Mouse (Mus musculus) embryonic facial prominence, embryonic 13.5 days (tissue): Measurements from ENCODE around the gene Aif1. TPM values are rescaled to one million over a fixed set of nuclear protein-coding genes. Genes with fewer than 3 reads are reported as not detected.
"Not testable (repeated sequence)": the region's sequence is repeated elsewhere in the genome, so short reads cannot be mapped to it uniquely, and the experiment has no call there.

Experiments
- ATAC-seq: fragments of 200-750 bp; cut with Nextera tagmentation; 2 replicates; pipeline ENCODE4 v1.8.0; 2017; ENCODE audit warnings: low read depth; ENCODE audit not compliant: insufficient number of reproducible peaks, insufficient read depth, low FRiP score, low TSS enrichment
- H3K27ac ChIP-seq: fragments of 300-500 bp; sonication (generic); 2 replicates; pipeline ENCODE4 v1.5.1; 2015; ENCODE audit warnings: moderate library complexity, mild to moderate bottlenecking, inconsistent platforms
- H3K27me3 ChIP-seq: fragments of 300-500 bp; sonication (generic); 2 replicates; pipeline ENCODE4 v1.6.1; 2015; ENCODE audit warnings: mild to moderate bottlenecking, inconsistent platforms
- H3K36me3 ChIP-seq: fragments of 300-500 bp; sonication (generic); 2 replicates; pipeline ENCODE4 v1.6.1; 2015; ENCODE audit warnings: mild to moderate bottlenecking, inconsistent platforms
- H3K4me1 ChIP-seq: fragments of 300-500 bp; sonication (generic); 2 replicates; pipeline ENCODE4 v1.6.1; 2015; ENCODE audit warnings: inconsistent platforms
- H3K4me2 ChIP-seq: fragments of 300-500 bp; sonication (generic); 2 replicates; pipeline ENCODE4 v1.6.1; 2015; ENCODE audit warnings: moderate library complexity, mild to moderate bottlenecking, inconsistent platforms
- H3K4me3 ChIP-seq: fragments of 300-500 bp; sonication (generic); 2 replicates; pipeline ENCODE4 v1.5.1; 2015; ENCODE audit warnings: mild to moderate bottlenecking, inconsistent platforms
- H3K9ac ChIP-seq: fragments of 300-500 bp; sonication (generic); 2 replicates; pipeline ENCODE4 v1.6.1; 2015; ENCODE audit warnings: mild to moderate bottlenecking, inconsistent platforms
- H3K9me3 ChIP-seq: fragments of 300-500 bp; sonication (generic); 2 replicates; pipeline ENCODE4 v1.6.1; 2016; ENCODE audit warnings: inconsistent platforms
- WGBS: fragments of 180-500 bp; shearing (Covaris S2); methylation state at CpG from one replicate; pipeline ENCODE4 v1.1.7; 2015; ENCODE audit warnings: mixed read lengths; 5-methylcytosine and 5-hydroxymethylcytosine counted together
- microRNA-seq: library from miRNA; unstranded; fragments of <30 nt; microRNA quantifications from one replicate; pipeline ENCODE4, GENCODE M21; 2016
- polyA plus RNA-seq: library from polyadenylated mRNA; unstranded; fragments of >200 nt; fragmentation: Nextera tagmentation; extraction: Ambion mirVana; gene quantifications from 2 replicates; pipeline ENCODE4 v1.2.1, GENCODE M21; 2015

Aif1 gene
- polyA plus RNA-seq, 1 experiment from 2014 or later, result 8.1 TPM

DNA sequence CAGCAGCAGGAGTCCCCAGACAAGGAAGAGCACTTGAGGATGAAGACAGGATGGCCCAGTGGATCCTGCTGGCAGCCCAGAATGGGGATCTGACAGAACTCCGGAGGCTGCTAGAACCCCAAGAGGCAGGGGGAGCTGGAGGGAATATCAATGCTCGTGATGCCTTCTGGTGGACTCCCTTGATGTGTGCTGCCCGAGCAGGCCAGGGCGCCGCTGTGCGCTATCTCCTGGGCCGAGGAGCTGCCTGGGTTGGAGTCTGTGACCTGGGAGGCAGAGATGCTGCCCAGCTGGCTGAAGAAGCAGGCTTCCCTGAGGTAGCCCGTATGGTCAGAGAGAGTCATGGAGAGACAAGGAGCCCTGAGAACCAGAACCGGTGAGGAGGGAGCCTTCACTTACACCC, 52.6 kb downstream of the Aif1 start:
- peaks cover 40% of the 10 kb centered on the region for H3K4me1 ChIP-seq
- H3K4me2 ChIP-seq, H3K27me3 ChIP-seq, H3K4me3 ChIP-seq, H3K27ac ChIP-seq, ATAC-seq, H3K9me3 ChIP-seq, H3K9ac ChIP-seq: not testable (repeated sequence)
- H3K36me3 ChIP-seq, result peaks cover 37% of the 10 kb centered on the region
- WGBS, result 90% methylated on average over 9 of the region's 9 CpGs

DNA sequence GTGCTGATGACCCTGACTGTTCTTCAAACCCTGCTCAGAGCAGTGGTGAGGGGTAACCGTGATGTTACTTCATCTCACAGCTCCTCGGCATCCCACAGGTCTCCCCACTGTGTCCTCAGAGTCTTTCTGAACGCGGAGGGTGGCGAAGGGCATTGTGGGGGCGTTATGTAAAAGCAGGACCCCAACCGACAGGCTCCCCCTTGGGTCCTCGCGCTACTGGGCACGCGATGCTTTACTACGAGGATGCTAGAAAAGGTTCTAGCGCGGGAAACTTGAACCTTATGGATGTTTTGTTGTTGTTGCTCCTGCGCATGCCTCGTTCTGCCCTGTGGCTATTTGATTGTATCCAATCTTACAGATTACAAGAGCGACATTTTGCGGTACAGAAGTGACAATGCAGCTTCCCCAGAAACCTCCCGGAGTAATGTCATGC, 54.0 kb downstream of the Aif1 start, which contains the start of gene Csnk2b:
Gene Csnk2b, minus strand, starts transcription at position 183 of the 433 bp plus-strand sequence.
- Histone ChIP-seq H3K9ac (peak within 1 kb of the TSS; percentile 95), H3K27me3 (no peaks in the 10 kb centered on the region), H3K4me2 (peak within 1 kb of the TSS; percentile 94), H3K36me3 (peaks cover 42% of the 10 kb centered on the region), H3K9me3 (no peaks in the 10 kb centered on the region), H3K4me3 (peak within 1 kb of the TSS; percentile 94), H3K4me1 (peaks cover 31% of the 10 kb centered on the region), H3K27ac (peak within 1 kb of the TSS; percentile 93)
- under 1% methylated on average over 19 of the region's 19 CpGs for WGBS
- no peak for ATAC-seq

DNA sequence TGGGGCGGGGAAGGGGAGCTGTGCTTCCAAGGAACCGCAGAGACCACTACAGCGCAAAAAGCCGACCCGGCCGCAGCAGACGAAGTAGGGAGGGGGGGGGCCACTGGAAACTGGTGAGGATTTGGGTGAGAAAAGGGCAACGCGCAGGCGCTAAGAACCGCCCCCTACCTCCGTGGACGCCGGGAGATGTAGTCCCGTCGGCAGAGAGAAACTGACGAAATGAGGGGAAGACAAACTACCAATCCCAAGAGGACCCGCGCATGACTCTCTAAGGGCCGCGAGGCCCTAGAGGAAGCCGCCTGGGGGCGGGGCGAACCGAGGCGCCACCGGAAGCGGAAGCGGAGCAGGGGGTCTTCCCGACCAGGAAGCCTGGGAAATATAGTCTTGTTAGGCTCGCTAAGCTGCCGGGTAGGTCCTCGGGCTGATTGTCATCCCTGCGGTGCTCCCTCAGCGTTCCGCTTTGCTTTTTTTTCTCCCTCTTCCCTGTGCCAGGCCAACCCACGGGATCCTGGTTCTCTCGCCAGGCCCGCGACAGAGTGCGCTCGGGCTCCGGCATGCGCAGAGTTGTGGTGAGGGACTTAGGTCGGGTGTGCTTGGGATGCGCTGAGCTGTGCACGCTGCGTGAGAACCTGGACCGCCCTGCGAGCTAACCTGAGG, 54.6 kb downstream of the Aif1 start, which contains the start of gene Gpank1:
Gene Gpank1, plus strand, starts transcription at position 313 of the 657 bp plus-strand sequence.
- peak within 1 kb of the TSS; percentile 93 for H3K27ac ChIP-seq
- peak within 1 kb of the TSS; percentile 94 for H3K4me2 ChIP-seq
- H3K36me3 ChIP-seq, result peaks cover 46% of the 10 kb centered on the region
- no peaks in the 10 kb centered on the region for H3K9me3 ChIP-seq
- no peaks in the 10 kb centered on the region for H3K27me3 ChIP-seq
- peak within 1 kb of the TSS; percentile 95 for H3K9ac ChIP-seq
- peaks cover 26% of the 10 kb centered on the region for H3K4me1 ChIP-seq
- peak within 1 kb of the TSS; percentile 94 for H3K4me3 ChIP-seq
- ATAC-seq, result peak; percentile 89
- under 1% methylated on average over 50 of the region's 50 CpGs for WGBS

Small RNA genes within 50 kb of the gene (microRNA-seq; reads per million reads assigned to microRNA genes)
- not detected for gene Mir6973a
- gene Mir6974, result not detected

Other genes starting within 250 kb of the Aif1 start
- gene Neu1, start 244.8 kb downstream of the Aif1 start, polyA plus RNA-seq, result 18.8 and 20.3 TPM in 2 replicates
- gene Hspa1b, start 216.8 kb downstream of the Aif1 start, polyA plus RNA-seq, result 0.53 and 0.87 TPM in 2 replicates
- not detected in 2 replicates for gene Gm20481, start 206.2 kb downstream of the Aif1 start, polyA plus RNA-seq
- 5.8 and 6.1 TPM in 2 replicates for gene Hspa1a, start 203.9 kb downstream of the Aif1 start, polyA plus RNA-seq
- gene Hspa1l, start 203.4 kb downstream of the Aif1 start, polyA plus RNA-seq, result 0.77 and 0.85 TPM in 2 replicates
- gene Lsm2, start 194.2 kb downstream of the Aif1 start, polyA plus RNA-seq, result 190 and 227 TPM in 2 replicates
- 102 and 112 TPM in 2 replicates for gene Vars, start 175.1 kb downstream of the Aif1 start, polyA plus RNA-seq
- gene Vwa7, start 159.5 kb downstream of the Aif1 start, polyA plus RNA-seq, result 0.33 and 0.38 TPM in 2 replicates
- gene Sapcd1, start 148.1 kb downstream of the Aif1 start, polyA plus RNA-seq, result 14.2 and 19.5 TPM in 2 replicates
- gene Msh5, start 129.3 kb downstream of the Aif1 start, polyA plus RNA-seq, result 3.5 and 3.6 TPM in 2 replicates
- 243 and 254 TPM in 2 replicates for gene Clic1, start 126.1 kb downstream of the Aif1 start, polyA plus RNA-seq
- 358 and 374 TPM in 2 replicates for gene Ddah2, start 117.0 kb downstream of the Aif1 start, polyA plus RNA-seq
- gene Ly6g6c, start 110.7 kb downstream of the Aif1 start, polyA plus RNA-seq, result 0.87 and 1.0 TPM in 2 replicates
- 0.77 and 0.89 TPM in 2 replicates for gene Mpig6b, start 109.9 kb downstream of the Aif1 start, polyA plus RNA-seq
- 4.3 and 4.9 TPM in 2 replicates for gene Ly6g6e, start 99.2 kb downstream of the Aif1 start, polyA plus RNA-seq
- gene Ly6g6d, start 98.0 kb downstream of the Aif1 start, polyA plus RNA-seq, result 0.77 and 1.3 TPM in 2 replicates
- gene Ly6g6f, start 90.5 kb downstream of the Aif1 start, polyA plus RNA-seq, result 0.18 and 0.23 TPM in 2 replicates
- gene Abhd16a, start 86.8 kb downstream of the Aif1 start, polyA plus RNA-seq, result 89.6 and 90.1 TPM in 2 replicates
- not detected in 2 replicates for gene Ly6g5c, start 67.8 kb downstream of the Aif1 start, polyA plus RNA-seq
- gene Ly6g5b, start 60.6 kb downstream of the Aif1 start, polyA plus RNA-seq, result 1.1 and 1.6 TPM in 2 replicates
- 21.1 and 24.1 TPM in 2 replicates for gene Gpank1, start 54.6 kb downstream of the Aif1 start, polyA plus RNA-seq
- gene Csnk2b, start 54.0 kb downstream of the Aif1 start, polyA plus RNA-seq, result 278 and 298 TPM in 2 replicates
- gene D17H6S53E, start 49.7 kb downstream of the Aif1 start, polyA plus RNA-seq, result 10.9 and 12.3 TPM in 2 replicates
- 0.28 and 8.7 TPM in 2 replicates for gene Apom, start 44.0 kb downstream of the Aif1 start, polyA plus RNA-seq
- gene Bag6, start 40.9 kb downstream of the Aif1 start, polyA plus RNA-seq, result 65.1 and 67.8 TPM in 2 replicates
- gene Prrc2a, start 11.2 kb downstream of the Aif1 start, polyA plus RNA-seq, result 193 and 244 TPM in 2 replicates
- 13.1 and 16.1 TPM in 2 replicates for gene Lst1, start 12.4 kb upstream of the Aif1 start, polyA plus RNA-seq
- gene Ltb, start 18.4 kb upstream of the Aif1 start, polyA plus RNA-seq, result 1.8 and 2.1 TPM in 2 replicates
- gene Tnf, start 25.9 kb upstream of the Aif1 start, polyA plus RNA-seq, result 0.37 TPM in 1 of 2 replicates, not detected in the other
- gene Lta, start 29.3 kb upstream of the Aif1 start, polyA plus RNA-seq, result 0.24 TPM in 1 of 2 replicates, not detected in the other
- not detected in 2 replicates for gene Gm16181, start 44.8 kb upstream of the Aif1 start, polyA plus RNA-seq
- gene Atp6v1g2, start 57.6 kb upstream of the Aif1 start, polyA plus RNA-seq, result 3.9 and 4.1 TPM in 2 replicates
- gene Nfkbil1, start 59.7 kb upstream of the Aif1 start, polyA plus RNA-seq, result 10.4 and 12.0 TPM in 2 replicates
- 498 and 543 TPM in 2 replicates for gene Ddx39b, start 65.7 kb upstream of the Aif1 start, polyA plus RNA-seq
- gene H2-D1, start 86.7 kb upstream of the Aif1 start, polyA plus RNA-seq, result 28.7 and 30.7 TPM in 2 replicates
- gene H2-Q1, start 144.3 kb upstream of the Aif1 start, polyA plus RNA-seq, result not detected in 2 replicates
- gene H2-Q2, start 166.2 kb upstream of the Aif1 start, polyA plus RNA-seq, result 1.2 TPM in 1 of 2 replicates, not detected in the other
- gene H2-Q4, start 203.5 kb upstream of the Aif1 start, polyA plus RNA-seq, result 1.6 and 2.1 TPM in 2 replicates
- gene H2-Q6, start 248.8 kb upstream of the Aif1 start, polyA plus RNA-seq, result 0.28 and 0.55 TPM in 2 replicates